Mouse (Mus musculus) ES-E14 (cell line): ENCODE data around the gene Ctdsp2.

Source experiments
- HCFC1 ChIP-seq: IDR thresholded peaks from 2 replicates; pipeline ENCODE4 v1.6.1; 2012; ENCODE audit warnings: low read length, inconsistent platforms, borderline replicate concordance; ENCODE audit not compliant: insufficient read depth
- MAFK ChIP-seq: IDR thresholded peaks from 2 replicates; pipeline ENCODE4 v1.6.1; 2014; ENCODE audit warnings: mild to moderate bottlenecking, low read depth, low read length, inconsistent platforms; ENCODE audit not compliant: insufficient read depth
- ZC3H11A ChIP-seq: IDR thresholded peaks from 2 replicates; pipeline ENCODE4 v1.6.1; 2012; ENCODE audit warnings: low read depth, mild to moderate bottlenecking, inconsistent platforms, low read length, borderline replicate concordance

- no peak for TF ChIP-seq ZC3H11A
- TF ChIP-seq HCFC1, result no peak
- no peak for TF ChIP-seq MAFK
Observed at GRCm38 (mm10) chr10:126960496-126960895, 18.0 kb upstream of the Ctdsp2 start.
